Mouse (Mus musculus): ENCODE results near the gene Gon7.

Gene Gon7

GRCm38 (mm10) chr12:102742056-102742455 lies 15.5 kb downstream of the Gon7 start:
- no peak for DNase-seq

DNA sequence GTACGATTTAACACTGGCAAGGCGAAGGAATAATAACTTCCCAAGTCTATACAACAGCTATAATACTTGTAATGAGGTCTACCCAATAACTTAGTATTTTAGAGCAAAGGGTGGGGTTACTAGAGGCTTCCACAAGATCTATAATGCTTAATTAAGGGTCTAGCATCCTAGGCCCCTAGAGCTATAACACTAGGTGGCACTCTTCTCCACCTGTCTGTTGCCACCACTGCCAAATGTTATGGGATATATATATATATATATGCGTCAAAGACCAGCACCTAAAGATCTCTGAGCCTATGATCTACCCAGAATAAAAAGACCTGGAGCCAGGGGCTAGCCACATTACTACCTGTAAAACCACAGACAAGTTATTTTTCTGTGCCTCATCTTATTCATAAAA lies 17.3 kb downstream of the Gon7 start:
- peak; percentile 65 for DNase-seq

DNA sequence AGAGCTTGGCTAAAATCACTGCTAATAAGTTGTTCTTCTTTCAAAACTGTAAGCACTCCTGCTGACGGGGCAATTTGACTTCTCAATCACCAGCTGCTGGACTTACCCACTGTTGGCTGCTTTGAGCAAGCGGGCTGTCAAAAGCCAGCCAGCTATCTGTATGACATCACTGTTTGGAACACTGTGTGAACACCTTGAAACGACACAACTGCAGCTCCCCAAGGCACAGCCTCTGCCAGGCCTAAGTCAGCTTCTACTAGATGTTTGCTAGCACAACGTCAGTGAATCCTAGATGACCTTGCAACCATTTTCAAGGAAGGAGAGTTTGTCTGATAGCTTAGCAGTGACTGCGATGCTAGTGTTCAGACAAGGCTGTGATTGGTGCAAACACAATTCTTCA lies 18.5 kb downstream of the Gon7 start:
- DNase-seq = no peak

DNA sequence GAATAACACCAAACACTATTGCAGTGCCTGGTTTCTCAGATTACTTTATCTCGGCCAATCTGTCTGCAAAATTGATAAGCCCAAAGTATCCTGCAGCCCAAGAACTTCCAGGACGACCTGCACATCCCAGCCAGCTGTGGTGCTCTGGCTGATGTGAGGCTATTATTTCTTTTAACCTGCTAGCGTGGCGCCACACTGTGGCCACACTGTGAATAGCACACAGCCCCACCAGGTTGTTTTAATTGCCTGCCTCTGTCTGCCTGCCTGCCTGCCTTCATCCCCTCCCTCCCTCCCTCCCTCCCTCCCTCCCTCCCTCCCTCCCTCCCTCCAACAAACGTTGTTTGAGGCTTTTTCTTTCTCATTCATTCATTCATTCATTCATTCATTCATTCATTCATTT lies 24.2 kb downstream of the Gon7 start:
- DNase-seq = peak; percentile 79

GRCm38 (mm10) chr12:102730798-102731619 lies 26.6 kb downstream of the Gon7 start:
- DNase-seq = peak; percentile 22

- DNase-seq = peak; percentile 87
These were observed 27.5 kb downstream of the Gon7 start for GRCm38 (mm10) chr12:102729855-102730797.

- no peak for DNase-seq
These were observed 31.8 kb downstream of the Gon7 start for GRCm38 (mm10) chr12:102725761-102726175.

DNA sequence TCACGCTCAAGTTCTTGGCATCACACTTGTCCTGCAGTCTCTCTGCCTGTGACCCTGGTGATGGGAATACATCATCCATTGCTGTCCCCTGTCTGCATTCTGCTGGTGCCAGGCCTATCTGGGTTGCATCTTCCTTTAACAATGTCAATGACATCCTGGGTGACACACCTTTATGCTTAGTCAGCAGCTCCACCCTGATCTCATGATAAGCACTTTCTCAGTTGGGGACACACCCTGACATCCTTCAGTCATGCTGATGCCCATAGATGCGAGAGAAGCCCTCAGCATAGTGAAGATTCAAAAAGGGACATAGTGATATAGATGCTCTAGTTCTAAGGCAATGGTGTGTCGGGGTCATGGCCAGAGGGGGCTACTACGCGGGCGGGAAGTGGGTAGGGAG lies 32.5 kb downstream of the Gon7 start:
- DNase-seq = no peak

DNA sequence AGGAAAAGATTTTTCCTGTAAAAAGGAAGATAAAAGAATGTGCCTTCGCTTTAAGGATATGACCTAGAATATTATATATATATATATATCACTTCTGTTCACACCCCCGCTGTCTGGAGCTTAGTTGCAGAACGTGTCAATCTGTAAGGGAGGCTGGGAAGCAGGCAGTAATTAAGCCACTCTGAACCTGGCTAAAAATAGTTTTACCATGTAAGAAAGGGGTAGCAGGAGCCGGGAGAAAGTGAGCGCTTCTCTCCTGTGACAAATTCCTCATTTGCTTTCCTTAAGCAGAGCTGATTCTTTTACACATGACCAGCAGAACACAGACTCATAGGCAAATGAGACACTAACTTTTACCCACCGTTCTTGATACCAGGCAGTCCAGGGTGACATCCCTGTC lies 33.7 kb downstream of the Gon7 start:
- no peak for DNase-seq

DNA sequence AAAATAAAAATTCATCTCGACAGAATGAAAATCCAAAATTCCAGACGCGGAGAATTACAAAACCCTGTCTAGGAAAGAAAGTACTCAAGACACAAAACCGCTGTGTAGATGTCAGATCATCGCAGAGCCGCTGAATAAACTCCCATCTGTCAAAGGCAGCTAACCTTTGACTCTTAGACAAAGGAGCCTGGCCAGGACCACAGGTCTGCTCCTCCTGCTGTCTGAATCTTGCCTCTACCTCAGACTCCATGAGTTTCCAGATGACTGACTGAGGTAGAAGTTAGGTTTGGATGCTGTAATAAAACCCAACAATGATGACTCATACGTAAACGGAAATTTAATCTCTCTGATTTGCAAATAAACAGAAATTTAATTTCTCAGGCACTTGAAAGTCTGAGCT lies 34.6 kb downstream of the Gon7 start:
- DNase-seq = no peak

- no peak for DNase-seq
These were observed 35.2 kb downstream of the Gon7 start for GRCm38 (mm10) chr12:102722451-102722850.

DNA sequence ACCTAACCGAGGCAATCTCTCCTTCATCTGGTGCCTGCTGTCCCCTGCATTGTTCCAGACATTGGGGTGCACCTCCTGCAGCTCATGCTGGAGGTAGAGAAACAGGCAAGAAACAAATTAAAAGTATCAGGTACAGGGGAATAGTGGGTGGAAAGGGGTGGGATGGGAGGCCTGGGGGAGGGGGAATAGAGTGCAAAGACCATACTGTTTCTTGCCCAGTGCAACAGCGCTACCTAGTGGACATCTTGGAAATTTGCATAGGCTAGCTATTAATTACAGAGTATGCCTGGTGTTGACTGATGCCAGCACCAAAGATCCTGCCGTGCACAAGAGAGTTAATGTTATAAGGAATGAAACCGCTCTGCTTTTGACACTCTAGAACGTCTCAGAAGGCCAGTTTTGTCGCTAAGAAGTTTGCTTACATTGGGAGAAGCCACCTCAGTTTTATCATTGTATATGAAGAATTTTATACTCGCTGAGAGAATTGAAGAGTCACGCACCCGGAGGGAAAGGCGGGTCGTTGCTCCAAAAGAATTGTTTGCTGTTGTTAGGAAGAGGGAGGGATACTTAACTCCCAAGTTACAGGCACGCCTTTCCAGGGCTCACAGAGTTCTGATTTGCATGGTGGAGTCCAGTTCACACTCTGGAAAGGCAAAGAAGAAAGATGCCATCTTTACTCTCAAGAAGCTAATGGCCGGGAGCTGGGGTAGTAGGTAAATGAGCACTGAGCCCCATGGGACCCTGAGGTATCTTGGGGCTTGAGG lies 37.9 kb downstream of the Gon7 start:
- no peak for DNase-seq

GRCm38 (mm10) chr12:102714654-102715395 lies 42.8 kb downstream of the Gon7 start:
- no peak for DNase-seq

DNA sequence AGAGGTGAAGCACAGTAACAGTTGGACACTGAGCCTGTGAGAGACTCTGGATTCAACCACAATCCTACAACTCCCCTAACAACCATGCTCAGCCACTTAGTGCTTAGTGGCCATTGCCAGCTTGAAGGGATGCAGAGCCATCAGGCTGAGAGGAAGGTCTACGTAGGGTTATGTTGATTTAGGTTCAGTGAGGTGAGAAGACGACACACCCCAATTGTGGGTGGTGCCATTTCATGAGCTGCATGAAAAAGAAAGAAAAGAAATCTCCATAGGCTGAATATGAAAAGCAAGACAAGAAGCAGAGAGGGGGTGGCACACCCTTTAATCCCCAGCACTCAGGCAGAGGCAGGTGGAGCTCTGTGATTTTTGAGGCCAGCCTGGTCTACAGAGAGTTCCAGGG lies 43.5 kb downstream of the Gon7 start:
- no peak for DNase-seq

DNA sequence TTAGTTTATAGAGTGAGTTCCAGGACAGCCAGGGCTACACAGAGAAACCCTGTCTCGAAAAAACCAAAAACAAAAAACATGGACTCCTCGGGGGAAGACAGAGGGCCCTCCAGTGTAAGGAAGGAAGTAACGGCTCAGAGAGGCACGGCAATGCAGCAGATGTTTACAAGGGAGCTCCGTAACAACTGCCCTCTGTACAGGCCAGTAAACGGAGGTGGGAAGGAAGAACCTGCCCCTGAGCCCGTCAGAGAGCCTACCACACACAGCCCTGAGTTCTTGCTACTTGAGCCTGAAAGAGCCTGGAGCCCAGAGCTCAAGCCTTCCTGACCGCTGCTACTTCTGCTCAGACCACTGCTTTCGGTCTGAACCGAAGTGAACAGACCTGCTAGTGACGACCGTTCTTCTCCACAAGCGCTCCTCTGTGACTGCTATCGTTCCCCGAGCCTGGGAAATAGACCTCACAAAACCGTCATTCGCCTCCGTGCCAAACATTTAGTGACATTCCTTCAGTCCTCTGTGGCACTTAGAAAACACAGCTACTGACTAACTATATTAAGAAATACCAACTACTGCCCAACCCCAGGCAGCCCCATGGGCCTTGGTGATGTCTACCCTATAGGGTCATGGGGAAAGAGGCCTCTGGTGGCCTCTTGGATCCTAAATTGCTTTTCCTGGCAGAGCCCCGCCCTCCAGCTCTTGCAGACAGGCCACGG lies 44.3 kb downstream of the Gon7 start:
- no peak for DNase-seq

GRCm38 (mm10) chr12:102710851-102711375 lies 46.7 kb downstream of the Gon7 start:
- no peak for DNase-seq

DNA sequence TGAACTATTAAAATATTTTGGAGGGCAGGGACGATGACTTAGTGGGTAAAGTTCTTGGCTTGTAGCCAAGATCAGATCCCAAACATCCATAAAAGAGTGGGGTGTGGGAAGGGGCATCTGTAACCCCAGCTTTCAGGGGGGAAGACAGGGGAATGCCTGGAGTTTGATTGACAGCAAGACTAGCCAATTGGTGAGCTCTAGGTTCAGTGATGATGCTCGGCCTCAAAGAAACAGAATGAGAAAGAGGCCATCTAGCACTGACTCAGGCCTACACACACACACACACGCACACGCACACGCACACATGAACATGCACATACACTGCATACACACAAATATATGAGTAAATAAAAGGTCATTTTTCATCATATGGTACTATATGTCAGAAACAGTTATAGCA lies 47.7 kb downstream of the Gon7 start:
- DNase-seq = no peak

GRCm38 (mm10) chr12:102708220-102708619 lies 49.4 kb downstream of the Gon7 start:
- no peak for DNase-seq

- DNase-seq = no peak
These were observed 50.7 kb downstream of the Gon7 start for GRCm38 (mm10) chr12:102706833-102707463.

DNA sequence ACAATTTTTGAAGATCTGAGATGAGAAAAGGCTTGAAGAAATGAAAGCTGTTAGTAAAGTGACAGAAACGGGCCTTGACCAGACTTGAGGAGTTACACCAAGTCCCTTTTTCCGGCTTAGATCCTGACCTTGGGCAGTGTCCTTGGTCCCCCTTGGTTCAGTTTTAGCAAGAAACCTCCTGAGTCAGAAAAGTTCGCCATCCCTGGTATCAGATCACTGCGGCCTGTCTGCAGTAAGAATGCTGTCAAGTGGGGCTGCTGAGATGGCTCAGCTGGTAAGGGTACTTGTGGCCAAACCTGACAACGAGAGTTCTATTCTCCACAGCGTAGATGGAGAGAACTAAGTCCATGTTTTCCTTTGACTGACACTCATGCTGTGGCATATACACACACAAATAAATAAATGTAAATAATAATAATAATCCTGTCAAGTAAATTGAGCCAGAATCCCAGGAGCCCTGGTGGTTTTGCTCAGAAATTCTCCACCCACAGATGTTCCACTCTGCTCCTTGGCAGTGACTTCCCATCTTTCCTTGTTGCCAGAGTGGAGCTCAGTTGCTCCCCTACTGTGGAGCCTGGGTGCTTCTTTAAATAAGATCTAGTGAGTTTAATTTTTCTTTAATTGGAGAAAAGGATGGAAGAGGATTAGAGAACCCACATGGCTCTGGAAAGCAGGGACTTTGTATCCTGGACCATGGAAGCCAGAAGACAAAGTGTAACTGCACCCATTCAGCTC lies 51.5 kb downstream of the Gon7 start:
- DNase-seq = no peak
